ENCODE assay signal across 25 mouse cellular contexts in the genomic region with DNA sequence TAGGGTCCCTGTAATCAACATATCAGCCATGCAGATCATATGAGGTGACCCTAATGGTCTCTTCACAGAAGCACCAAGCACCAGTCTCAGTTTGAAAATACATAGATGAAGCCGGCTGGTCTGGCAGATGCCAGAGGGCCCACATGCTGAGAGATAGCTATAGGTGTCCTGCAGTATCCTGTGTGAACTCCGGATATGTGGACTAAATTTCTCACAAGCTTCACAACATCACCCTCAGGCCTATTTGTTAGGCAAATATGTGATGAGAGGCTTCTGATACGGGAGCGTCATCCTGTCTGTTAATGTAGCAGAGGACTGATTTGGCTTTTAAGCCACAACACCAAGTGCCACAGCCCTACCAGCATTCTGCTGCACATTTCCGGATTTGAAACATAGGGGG. TPM values are rescaled to one million over a fixed set of nuclear protein-coding genes. Genes with fewer than 3 reads are reported as not detected.
DNase-seq lines count a peak whose midpoint lies in the region; TF ChIP-seq lines count a peak whose summit lies in the region.
"Had no signal": no experiment of that assay in that cellular context is flagged by ENCODE, and none has a peak within 500 bp of the region (broad histone marks: within the 10 kb centered on the region; RNA-seq: fewer than 3 reads in every experiment).

No protein-coding gene starts in this region.

- H3K4me1 ChIP-seq in cerebellum, adult 2 months (ENCODE audit: control insufficient read depth, insufficient read depth, low read length) = peaks cover 65% of the 10 kb centered on the region

- peak; percentile 41 for TF ChIP-seq CTCF in layer of hippocampus, adult 2 months (conservative IDR thresholded peaks at IDR 0.05)
- peak; percentile 12; the same call in 1 of the 2 replicates for TF ChIP-seq CTCF in cerebellum, adult 2 months (IDR thresholded peaks at IDR 0.05; ENCODE audit: borderline replicate concordance, insufficient read depth, low read depth, low read length)

- TF ChIP-seq POLR2A in cerebellum, adult 2 months (IDR thresholded peaks at IDR 0.05; ENCODE audit: borderline replicate concordance, insufficient read depth, low read length) = no peak

- 10% methylated on average over 5 of the region's 5 CpGs for WGBS in cerebellum, adult 2 months

- no peak for DNase-seq in layer of hippocampus, adult 2 months (ENCODE audit: low spot score in 2 of 2)
- no peak for DNase-seq in layer of hippocampus, postnatal 36 days
- DNase-seq in brain, adult 2 months (ENCODE audit: low read depth, low spot score) = peak; percentile 63
- peak; percentile 67 to 75 for DNase-seq in cerebellum, adult 2 months
- peak; percentile 77 to 79 for DNase-seq in cerebellum, postnatal 25 days
- DNase-seq in lung, postnatal 36 days = no peak
- no peak for DNase-seq in adrenal gland, postnatal 4 days (ENCODE audit: low spot score in 2 of 2)
- DNase-seq: adrenal gland, adult 2 months; adrenal gland, postnatal 36 days; forebrain, postnatal 0 days; gastrocnemius, postnatal 10 days; heart, postnatal 14 days; kidney, adult 8-10 months; kidney, postnatal 4 days; lung, embryonic 14.5 days; lung, postnatal 14 days; retina, postnatal 1 day; right cerebral cortex, postnatal 14 days; thymus, postnatal 4 days had no signal

- H3K4me3 ChIP-seq in layer of hippocampus, adult 2 months = no peak overlapping the region
- no peak overlapping the region for H3K4me3 ChIP-seq in cerebellum, adult 2 months (replicated peaks; ENCODE audit: insufficient read depth, low read depth, low read length)
- H3K4me3 ChIP-seq: embryonic facial prominence, embryonic 13.5 days; hindbrain, embryonic 10.5 days; limb, embryonic 12.5 days; liver, embryonic 15.5 days; midbrain, embryonic 12.5 days had no signal

- no peaks in the 10 kb centered on the region for H3K27me3 ChIP-seq in cerebellum, adult 2 months (ENCODE audit: control insufficient read depth, insufficient read depth, low read length)
- H3K27me3 ChIP-seq: embryonic facial prominence, embryonic 13.5 days; limb, embryonic 12.5 days; liver, embryonic 15.5 days; midbrain, embryonic 12.5 days had no signal

- no peak overlapping the region for H3K27ac ChIP-seq in layer of hippocampus, adult 2 months
- peak overlapping the region; percentile 68 for H3K27ac ChIP-seq in cerebellum, adult 2 months (ENCODE audit: insufficient read depth, low read length)
- H3K27ac ChIP-seq: embryonic facial prominence, embryonic 13.5 days; hindbrain, embryonic 10.5 days; kidney, postnatal 0 days; limb, embryonic 12.5 days; liver, embryonic 15.5 days; midbrain, embryonic 12.5 days had no signal

RNA-seq across cellular contexts. Expression of gene Fbrsl1, which starts 37.9 kb away (rescaled TPM):
- 10 to 100 TPM; 79.9 to 94.0 TPM for total RNA-seq in layer of hippocampus, adult 2 months (2021)
- 10 to 100 TPM; 78.1 to 89.6 TPM for total RNA-seq in layer of hippocampus, postnatal 36 days (2021)
- 65.4 and 72.7 TPM in 2 replicates for polyA plus RNA-seq in cerebellum, adult 2 months (2012; rRNA removed)
- 10 to 100 TPM; 97.9 to 99.9 TPM for total RNA-seq in adrenal gland, postnatal 4 days (2021)

Comparison
In these comparisons a context has a peak if more than half of its experiments do, and no peak if none do; other contexts are left out.
1. DNase-seq: peak in brain, adult 2 months (single experiment), cerebellum, adult 2 months (2 of 2) and cerebellum, postnatal 25 days (2 of 2); none in layer of hippocampus, adult 2 months (0 of 2), layer of hippocampus, postnatal 36 days (0 of 2), lung, postnatal 36 days (single experiment) and adrenal gland, postnatal 4 days (0 of 2).